31 mouse cellular contexts compared by ENCODE assay signal in genomic region chr19:29420397-29420796, GRCm38 (mm10). TPM values are rescaled to one million over a fixed set of nuclear protein-coding genes. Genes with fewer than 3 reads are reported as not detected.
DNase-seq lines count a peak whose midpoint lies in the region; ATAC-seq and TF ChIP-seq lines count a peak whose summit lies in the region.
"Had no signal": no experiment of that assay in that cellular context is flagged by ENCODE, and none has a peak within 500 bp of the region (broad histone marks: within the 10 kb centered on the region; RNA-seq: fewer than 3 reads in every experiment).

No protein-coding gene starts in this region.

- TF ChIP-seq CTCF in midbrain, postnatal 0 days (IDR thresholded peaks at IDR 0.05): no peak

- intact Hi-C loops in heart, postnatal 36 days (cut with DNase I): no loop called here

- no peaks in the 10 kb centered on the region for H3K9me3 ChIP-seq in midbrain, embryonic 14.5 days (ENCODE audit: control insufficient read depth, low read length)
- H3K9me3 ChIP-seq in midbrain, postnatal 0 days (ENCODE audit: low read length): no peaks in the 10 kb centered on the region
- H3K9me3 ChIP-seq: embryonic facial prominence, embryonic 10.5 days; embryonic facial prominence, embryonic 13.5 days; heart, embryonic 10.5 days; heart, embryonic 13.5 days; hindbrain, embryonic 15.5 days had no signal

- H3K9ac ChIP-seq in midbrain, embryonic 14.5 days (replicated peaks; ENCODE audit: low read length): no peak overlapping the region
- no peak overlapping the region for H3K9ac ChIP-seq in midbrain, postnatal 0 days (replicated peaks; ENCODE audit: low read length, poor library complexity, severe bottlenecking)
- H3K9ac ChIP-seq: embryonic facial prominence, embryonic 13.5 days; forebrain, postnatal 0 days; heart, embryonic 13.5 days; hindbrain, embryonic 15.5 days had no signal

- H3K27me3 ChIP-seq in midbrain, embryonic 14.5 days (ENCODE audit: control insufficient read depth, insufficient read depth, low read length): no peaks in the 10 kb centered on the region
- H3K27me3 ChIP-seq in midbrain, postnatal 0 days (ENCODE audit: insufficient read depth, low read length): no peaks in the 10 kb centered on the region
- H3K27me3 ChIP-seq: embryonic facial prominence, embryonic 13.5 days; hindbrain, embryonic 15.5 days had no signal

- 73% methylated on average over 8 of the region's 8 CpGs for WGBS in midbrain, embryonic 14.5 days
- 74% methylated on average over 8 of the region's 8 CpGs for WGBS in midbrain, postnatal 0 days

- no peak overlapping the region for H3K4me3 ChIP-seq in midbrain, embryonic 14.5 days (replicated peaks; ENCODE audit: low read depth, low read length)
- H3K4me3 ChIP-seq in midbrain, postnatal 0 days (ENCODE audit: low read depth, low read length): no peak overlapping the region
- H3K4me3 ChIP-seq in brown adipose tissue, adult 24 weeks (ENCODE audit: insufficient read depth, low read depth, low read length): no peak overlapping the region
- H3K4me3 ChIP-seq: embryonic facial prominence, embryonic 10.5 days; embryonic facial prominence, embryonic 13.5 days; erythroblast, embryonic 14.5 days; heart, adult 2 months; heart, embryonic 10.5 days; heart, embryonic 13.5 days; hindbrain, embryonic 15.5 days had no signal

- no peaks in the 10 kb centered on the region for H3K4me1 ChIP-seq in midbrain, embryonic 14.5 days (ENCODE audit: control insufficient read depth, insufficient read depth, low read length)
- H3K4me1 ChIP-seq in midbrain, postnatal 0 days (ENCODE audit: insufficient read depth, low read length): no peaks in the 10 kb centered on the region
- H3K4me1 ChIP-seq in brown adipose tissue, adult 24 weeks (ENCODE audit: control insufficient read depth, insufficient read depth, insufficient read length, low read length): peaks cover 15% of the 10 kb centered on the region
- H3K4me1 ChIP-seq: embryonic facial prominence, embryonic 13.5 days; hindbrain, embryonic 15.5 days had no signal

- DNase-seq in heart, adult 11 months: peak; percentile 83
- no peak for DNase-seq in heart, postnatal 36 days
- DNase-seq in midbrain, embryonic 14.5 days: peak; percentile 9
- DNase-seq in midbrain, postnatal 0 days (ENCODE audit: low spot score): no peak
- no peak for DNase-seq in frontal cortex, postnatal 14 days (ENCODE audit: low spot score in 2 of 2)
- DNase-seq: cerebellum, adult 2 months; cerebellum, adult 9-11 months; cerebellum, postnatal 36 days; embryo, embryonic 11 days; forebrain, postnatal 0 days; gastrocnemius, postnatal 25 days; heart, adult 2 months; heart, postnatal 14 days; kidney, adult 18-20 months had no signal

- H3K27ac ChIP-seq in midbrain, embryonic 14.5 days (replicated peaks; ENCODE audit: low read depth, low read length): no peak overlapping the region
- H3K27ac ChIP-seq in midbrain, postnatal 0 days (ENCODE audit: low read depth, low read length): no peak overlapping the region
- H3K27ac ChIP-seq in brown adipose tissue, adult 24 weeks (replicated peaks; ENCODE audit: low read depth, low read length): peak overlapping the region; percentile 26
- H3K27ac ChIP-seq: embryonic facial prominence, embryonic 10.5 days; embryonic facial prominence, embryonic 13.5 days; heart, embryonic 10.5 days; heart, embryonic 13.5 days; hindbrain, embryonic 15.5 days had no signal

- no peak overlapping the region for H3K4me2 ChIP-seq in midbrain, embryonic 14.5 days (ENCODE audit: low read length)
- no peak overlapping the region for H3K4me2 ChIP-seq in midbrain, postnatal 0 days (ENCODE audit: low read depth, low read length, poor library complexity, severe bottlenecking)
- H3K4me2 ChIP-seq: embryonic facial prominence, embryonic 13.5 days; heart, embryonic 13.5 days; hindbrain, embryonic 15.5 days had no signal

- no peaks in the 10 kb centered on the region for H3K36me3 ChIP-seq in midbrain, embryonic 14.5 days (ENCODE audit: control insufficient read depth, insufficient read depth, low read length)
- H3K36me3 ChIP-seq in midbrain, postnatal 0 days (ENCODE audit: insufficient read depth, low read length): no peaks in the 10 kb centered on the region
- H3K36me3 ChIP-seq: embryonic facial prominence, embryonic 10.5 days; embryonic facial prominence, embryonic 13.5 days; heart, embryonic 10.5 days; heart, embryonic 13.5 days; hindbrain, embryonic 15.5 days had no signal

- ATAC-seq in midbrain, embryonic 14.5 days (ENCODE audit: low FRiP score, low TSS enrichment): no peak
- no peak for ATAC-seq in midbrain, postnatal 0 days (ENCODE audit: low FRiP score)
- ATAC-seq: CD4-positive, CD25-positive, alpha-beta regulatory T cell, adult 4 months; forebrain, embryonic 14.5 days; forebrain, postnatal 0 days; intestine, embryonic 16.5 days had no signal

RNA-seq across cellular contexts. Expression of gene Pdcd1lg2, which starts 9.7 kb away (rescaled TPM):
- not detected for total RNA-seq in heart, postnatal 36 days (2021)
- 0.12 TPM in 1 of 2 replicates, not detected in the other for polyA plus RNA-seq in midbrain, embryonic 14.5 days (2014; fragmentation: Nextera tagmentation; extraction: Ambion mirVana)
- 0.24 and 0.71 TPM in 2 replicates for total RNA-seq in midbrain, postnatal 0 days (2014; rRNA removed)
- 0.15 TPM in 1 of 2 replicates, not detected in the other for polyA plus RNA-seq in midbrain, postnatal 0 days (2015; fragmentation: Nextera tagmentation; extraction: Ambion mirVana)
- polyA plus RNA-seq in brown adipose tissue, adult 24 weeks (2012; ENCODE audit: insufficient read depth, insufficient read length, missing spikeins): not detected in 2 replicates
- total RNA-seq: adrenal gland, adult 2 months; adrenal gland, postnatal 14 days; adrenal gland, postnatal 4 days; gastrocnemius, adult 8-10 months; gastrocnemius, postnatal 25 days; heart, adult 2 months; heart, postnatal 14 days had no signal
- polyA plus RNA-seq: adrenal gland, adult 2 months; C2C12; cerebellum, adult 2 months; cortical plate, adult 2 months; embryonic facial prominence, embryonic 10.5 days; embryonic facial prominence, embryonic 13.5 days; erythroblast, embryonic 14.5 days; forebrain, embryonic 14.5 days; forebrain, postnatal 0 days; gonadal fat pad, adult 2 months; heart, embryonic 10.5 days; heart, embryonic 13.5 days; hindbrain, embryonic 15.5 days had no signal

RNA-seq across cellular contexts. Expression of gene Cd274, which starts 53.1 kb away (rescaled TPM):
- 1 to 10 TPM; 2.3 to 3.3 TPM for total RNA-seq in heart, postnatal 36 days (2021)
- 0.36 and 0.66 TPM in 2 replicates for polyA plus RNA-seq in midbrain, embryonic 14.5 days (2014; fragmentation: Nextera tagmentation; extraction: Ambion mirVana)
- total RNA-seq in midbrain, postnatal 0 days (2014; rRNA removed): 0.22 and 0.66 TPM in 2 replicates
- polyA plus RNA-seq in midbrain, postnatal 0 days (2015; fragmentation: Nextera tagmentation; extraction: Ambion mirVana): 0.16 and 0.38 TPM in 2 replicates
- 52.6 and 58.2 TPM in 2 replicates for polyA plus RNA-seq in brown adipose tissue, adult 24 weeks (2012; ENCODE audit: insufficient read depth, insufficient read length, missing spikeins)
- polyA plus RNA-seq: erythroblast, embryonic 14.5 days had no signal

RNA-seq across cellular contexts. Expression of gene Plgrkt, which starts 53.2 kb away (rescaled TPM):
- 10 to 100 TPM; 26.6 to 27.9 TPM for total RNA-seq in heart, postnatal 36 days (2021)
- 97.2 and 102 TPM in 2 replicates for polyA plus RNA-seq in midbrain, embryonic 14.5 days (2014; fragmentation: Nextera tagmentation; extraction: Ambion mirVana)
- 25.9 and 26.4 TPM in 2 replicates for total RNA-seq in midbrain, postnatal 0 days (2014; rRNA removed)
- polyA plus RNA-seq in midbrain, postnatal 0 days (2015; fragmentation: Nextera tagmentation; extraction: Ambion mirVana): 61.9 and 63.5 TPM in 2 replicates
- 118 and 119 TPM in 2 replicates for polyA plus RNA-seq in brown adipose tissue, adult 24 weeks (2012; ENCODE audit: insufficient read depth, insufficient read length, missing spikeins)

Comparison
In these comparisons a context has a peak if more than half of its experiments do, and no peak if none do; other contexts are left out.
1. DNase-seq: peak in heart, adult 11 months (single experiment) and midbrain, embryonic 14.5 days (single experiment); none in heart, postnatal 36 days (0 of 2), midbrain, postnatal 0 days (single experiment) and frontal cortex, postnatal 14 days (0 of 2).
2. RNA of gene Cd274, which starts 53.1 kb away (polyA plus RNA-seq): 52.6 to 58.2 TPM in brown adipose tissue, adult 24 weeks; 0.36 to 0.66 TPM in midbrain, embryonic 14.5 days and 0.16 to 0.38 TPM in midbrain, postnatal 0 days; every median in the first group is over 10 times any median in the second.